Mouse (Mus musculus): ENCODE results near the gene Slc25a11. TPM values are rescaled to one million over a fixed set of nuclear protein-coding genes. Genes with fewer than 3 reads are reported as not detected.

Slc25a11 gene
- polyA plus RNA-seq, 1 experiment from 2014 or later, result 210 TPM

DNA sequence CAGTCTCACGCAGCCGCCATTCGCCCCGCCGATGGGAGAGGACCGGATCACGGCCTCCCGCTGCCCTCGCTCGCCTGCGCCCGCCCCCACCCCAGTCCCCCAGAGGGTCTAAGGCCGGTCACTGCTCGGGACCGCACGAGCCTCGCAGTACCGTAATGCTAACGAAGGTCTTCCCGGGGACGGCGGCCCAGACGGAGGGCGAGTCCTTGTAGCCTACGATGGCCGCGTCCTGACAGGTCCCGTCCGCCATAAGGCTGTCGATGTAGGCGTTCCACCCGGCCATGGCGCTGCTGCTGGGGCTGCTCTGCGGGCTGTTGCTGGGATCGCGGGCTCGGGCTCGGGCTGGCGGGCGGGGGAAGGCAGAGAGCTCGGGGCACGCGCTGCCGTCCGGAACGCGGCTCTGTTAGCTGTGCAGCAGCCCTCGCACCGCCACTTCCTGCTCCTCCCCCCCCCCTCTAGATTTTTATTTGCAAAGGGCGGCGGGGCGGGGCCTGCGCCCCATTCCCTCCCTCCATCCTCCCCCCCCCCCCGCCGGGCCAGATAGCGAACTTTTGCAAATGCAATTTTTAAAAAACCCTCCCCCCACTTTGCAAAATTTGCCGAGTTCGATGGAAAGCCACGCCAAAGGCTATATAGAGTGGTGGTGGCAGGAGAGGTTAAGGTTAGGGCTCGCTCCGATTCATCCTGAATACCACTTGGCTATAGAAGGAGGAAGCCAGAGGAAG, 7.1 kb upstream of the Slc25a11 start, which contains the start of gene Pfn1:
Gene Pfn1 (minus strand): TSS at position 447 of the 725 bp plus-strand sequence.
- TF ChIP-seq CTCF (IDR thresholded peaks at IDR 0.05; ENCODE audit: low read depth), result no peak
- peaks cover 15% of the 10 kb centered on the region for H3K4me1 ChIP-seq (replicated peaks; ENCODE audit: control insufficient read depth, insufficient read depth, low read length)

DNA sequence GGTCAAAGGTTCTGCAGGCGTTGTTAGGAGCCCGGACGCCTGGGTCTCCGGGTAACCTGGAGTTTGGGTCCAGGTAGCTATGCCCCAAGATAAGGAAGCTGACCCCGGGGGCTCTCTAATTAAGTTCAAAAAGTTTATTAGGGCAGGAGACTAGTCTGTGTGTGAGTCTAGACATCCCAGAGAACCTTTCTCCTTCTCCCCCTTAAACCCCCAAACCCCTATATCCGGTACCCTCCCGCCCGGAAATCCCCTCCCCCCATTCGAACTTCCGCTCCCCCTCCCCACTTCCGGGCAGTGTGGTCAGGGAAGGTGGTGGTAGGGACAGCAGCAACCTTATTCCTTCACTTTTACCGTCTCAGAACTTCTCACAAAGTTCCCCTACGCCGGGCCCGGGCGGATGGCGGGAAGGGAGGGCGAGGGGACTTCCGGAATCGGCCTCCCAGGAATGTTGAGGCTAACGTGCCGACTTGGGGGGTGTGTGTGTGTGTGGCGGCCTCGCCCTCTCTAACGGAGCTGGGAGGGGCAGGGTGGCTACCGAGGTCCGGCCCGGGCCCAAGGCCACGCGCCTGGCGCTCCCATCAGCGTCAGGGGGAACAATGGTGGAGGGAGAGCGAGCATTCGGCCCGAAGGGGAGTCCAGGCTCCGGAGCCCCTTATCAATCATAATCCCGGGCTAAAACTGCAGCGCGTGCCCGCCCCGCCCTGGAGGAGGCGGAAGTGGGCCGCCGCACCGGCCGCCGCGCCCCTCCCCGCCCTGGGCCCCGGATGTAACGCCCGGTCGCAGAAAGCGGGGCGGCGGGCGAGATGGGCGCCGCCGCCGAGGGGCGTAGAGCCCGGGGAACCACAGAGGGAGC, 6.3 kb upstream of the Slc25a11 start:
- Histone ChIP-seq H3K9me3 (ENCODE audit: control insufficient read depth) (no peaks in the 10 kb centered on the region), H3K4me1 (replicated peaks; ENCODE audit: control insufficient read depth, insufficient read depth, low read length) (peaks cover 15% of the 10 kb centered on the region), H3K27me3 (replicated peaks; ENCODE audit: control insufficient read depth, insufficient read depth, low read length) (no peaks in the 10 kb centered on the region), H3K36me3 (ENCODE audit: control insufficient read depth, insufficient read depth) (peaks cover 30% of the 10 kb centered on the region), H3K4me2 (replicated peaks; ENCODE audit: low read depth) (peak overlapping the region; percentile 91), H3K27ac (ENCODE audit: low read depth, low read length) (peak overlapping the region; percentile 99), H3K4me3 (ENCODE audit: low read depth, low read length) (peak overlapping the region; percentile 100), H3K9ac (ENCODE audit: low read depth, low read length) (peak overlapping the region; percentile 99)
- under 1% methylated on average over 55 of the region's 63 CpGs for WGBS
- peak; percentile 48 for ATAC-seq
- TF ChIP-seq CTCF (IDR thresholded peaks at IDR 0.05; ENCODE audit: low read depth), result 0 out of 2 replicates have a peak, but pooled peaks have one; percentile 2

More for the DNA sequence above, 7.1 kb upstream of the Slc25a11 start, which contains the start of gene Pfn1:
- H3K4me3 ChIP-seq (ENCODE audit: low read depth, low read length), result peak within 1 kb of the TSS; percentile 100
- peak within 1 kb of the TSS; percentile 99 for H3K27ac ChIP-seq (ENCODE audit: low read depth, low read length)
- peaks cover 30% of the 10 kb centered on the region for H3K36me3 ChIP-seq (ENCODE audit: control insufficient read depth, insufficient read depth)
- peak; percentile 42 for ATAC-seq
- no peaks in the 10 kb centered on the region for H3K9me3 ChIP-seq (ENCODE audit: control insufficient read depth)
- H3K4me2 ChIP-seq (replicated peaks; ENCODE audit: low read depth), result peak within 1 kb of the TSS; percentile 91
- H3K9ac ChIP-seq (ENCODE audit: low read depth, low read length), result peak within 1 kb of the TSS; percentile 99
- WGBS, result under 1% methylated on average over 53 of the region's 61 CpGs
- no peaks in the 10 kb centered on the region for H3K27me3 ChIP-seq (replicated peaks; ENCODE audit: control insufficient read depth, insufficient read depth, low read length)

DNA sequence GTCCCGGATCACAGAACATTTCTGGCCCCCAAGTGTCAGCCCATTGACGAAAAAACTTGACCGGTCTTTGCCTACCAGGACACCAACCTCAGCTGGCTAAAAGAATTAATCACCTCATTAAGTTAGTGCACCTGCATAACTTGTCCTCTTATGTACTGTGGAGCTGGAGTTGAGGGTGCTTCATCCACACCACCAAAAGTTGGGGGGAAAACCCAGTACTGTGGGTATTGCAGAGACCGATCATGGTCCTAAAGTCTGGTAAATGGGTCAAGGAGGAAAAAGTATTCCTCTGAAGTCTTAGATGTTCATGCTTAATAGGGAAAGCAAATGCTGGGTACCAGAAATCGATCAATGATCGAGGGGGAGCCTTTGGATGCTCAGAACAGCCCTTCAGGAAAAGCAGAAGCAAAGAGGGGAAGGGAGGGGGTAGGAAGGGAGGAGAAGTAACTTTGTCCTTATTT, 5.6 kb upstream of the Slc25a11 start:
- H3K27ac ChIP-seq (ENCODE audit: low read depth, low read length), result peak overlapping the region; percentile 22
- H3K4me1 ChIP-seq (replicated peaks; ENCODE audit: control insufficient read depth, insufficient read depth, low read length), result peaks cover 15% of the 10 kb centered on the region
- no peaks in the 10 kb centered on the region for H3K9me3 ChIP-seq (ENCODE audit: control insufficient read depth)
- H3K36me3 ChIP-seq (ENCODE audit: control insufficient read depth, insufficient read depth), result peaks cover 30% of the 10 kb centered on the region
- peak overlapping the region; percentile 91 for H3K4me2 ChIP-seq (replicated peaks; ENCODE audit: low read depth)
- H3K4me3 ChIP-seq (ENCODE audit: low read depth, low read length), result peak overlapping the region; percentile 100
- H3K9ac ChIP-seq (ENCODE audit: low read depth, low read length), result peak overlapping the region; percentile 99
- no peaks in the 10 kb centered on the region for H3K27me3 ChIP-seq (replicated peaks; ENCODE audit: control insufficient read depth, insufficient read depth, low read length)
- ATAC-seq, result no peak
- TF ChIP-seq CTCF (IDR thresholded peaks at IDR 0.05; ENCODE audit: low read depth), result no peak
- WGBS, result 20% methylated on average over 6 of the region's 6 CpGs

DNA sequence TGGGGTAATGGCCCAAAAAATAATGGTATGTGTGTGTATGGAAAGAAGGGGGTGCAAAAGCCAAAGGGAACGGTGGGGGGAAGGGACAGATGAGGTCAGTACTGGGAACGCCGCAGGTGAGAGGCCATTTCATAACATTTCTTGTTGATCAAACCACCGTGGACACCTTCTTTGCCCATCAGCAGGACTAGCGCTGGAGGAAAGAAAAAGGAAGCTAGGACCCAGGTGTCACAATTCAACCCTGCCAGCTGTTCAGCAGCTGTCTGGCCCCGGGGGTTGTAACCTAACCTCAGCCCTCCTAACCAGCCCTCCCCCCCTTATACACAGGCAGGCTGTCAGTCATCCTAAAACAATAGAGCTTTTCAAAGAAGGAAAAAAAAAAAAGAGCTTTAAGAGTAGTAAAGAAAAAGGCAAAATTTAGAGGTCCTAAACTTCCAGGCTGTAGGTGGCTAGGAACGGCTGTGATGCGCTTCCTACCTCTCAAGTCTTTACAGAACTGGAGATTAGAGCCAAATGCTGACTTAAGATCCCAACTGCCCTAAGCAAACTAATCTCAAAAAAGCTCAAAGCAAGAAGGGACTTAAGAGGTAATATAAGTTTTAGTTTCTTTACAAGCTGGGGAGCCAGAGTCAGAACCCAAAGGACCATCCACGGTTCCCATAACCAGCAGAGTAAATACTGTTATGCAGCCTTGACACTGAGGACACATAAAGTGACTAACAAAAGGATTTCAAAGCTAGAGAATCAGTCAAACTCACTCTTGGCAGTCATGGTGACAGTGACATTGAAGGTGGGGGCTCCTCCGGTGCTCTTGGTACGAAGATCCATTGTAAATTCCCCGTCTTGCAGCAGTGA, 5.0 kb upstream of the Slc25a11 start:
- WGBS, result 29% methylated on average over 12 of the region's 12 CpGs

DNA sequence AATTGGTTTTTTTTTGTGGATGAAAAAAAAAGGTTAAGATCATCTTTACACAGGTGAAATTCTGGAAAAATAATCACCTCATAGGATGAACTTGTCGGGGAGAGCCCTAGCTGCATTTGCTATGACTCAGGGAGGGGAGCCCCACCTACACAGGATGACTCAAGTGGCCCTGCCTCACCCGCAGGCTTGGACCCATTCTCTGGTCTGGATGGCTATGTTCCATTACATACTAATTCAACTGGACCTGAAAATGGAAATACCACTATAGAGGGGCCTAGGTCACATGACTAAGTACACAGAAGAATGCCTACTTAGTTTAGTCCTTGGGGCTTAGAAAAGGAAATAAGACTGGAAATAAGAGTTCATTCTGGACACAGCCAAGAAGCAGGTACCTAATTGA, 4.1 kb upstream of the Slc25a11 start:
- ATAC-seq, result no peak
- Histone ChIP-seq H3K36me3 (ENCODE audit: control insufficient read depth, insufficient read depth) (peaks cover 30% of the 10 kb centered on the region), H3K4me1 (replicated peaks; ENCODE audit: control insufficient read depth, insufficient read depth, low read length) (peaks cover 11% of the 10 kb centered on the region), H3K4me3 (ENCODE audit: low read depth, low read length) (no peak overlapping the region), H3K9ac (ENCODE audit: low read depth, low read length) (no peak overlapping the region), H3K27ac (ENCODE audit: low read depth, low read length) (no peak overlapping the region), H3K4me2 (replicated peaks; ENCODE audit: low read depth) (peak overlapping the region; percentile 91), H3K9me3 (ENCODE audit: control insufficient read depth) (no peaks in the 10 kb centered on the region), H3K27me3 (replicated peaks; ENCODE audit: control insufficient read depth, insufficient read depth, low read length) (no peaks in the 10 kb centered on the region)
- WGBS, result 29% methylated on average over 2 of the region's 2 CpGs
- no peak for TF ChIP-seq CTCF (IDR thresholded peaks at IDR 0.05; ENCODE audit: low read depth)

More for the DNA sequence above, 5.0 kb upstream of the Slc25a11 start:
- H3K4me3 ChIP-seq (ENCODE audit: low read depth, low read length), result peak overlapping the region; percentile 100
- TF ChIP-seq CTCF (IDR thresholded peaks at IDR 0.05; ENCODE audit: low read depth), result no peak
- peak overlapping the region; percentile 99 for H3K9ac ChIP-seq (ENCODE audit: low read depth, low read length)
- peaks cover 30% of the 10 kb centered on the region for H3K36me3 ChIP-seq (ENCODE audit: control insufficient read depth, insufficient read depth)
- no peaks in the 10 kb centered on the region for H3K27me3 ChIP-seq (replicated peaks; ENCODE audit: control insufficient read depth, insufficient read depth, low read length)
- ATAC-seq, result no peak
- peak overlapping the region; percentile 91 for H3K4me2 ChIP-seq (replicated peaks; ENCODE audit: low read depth)
- H3K4me1 ChIP-seq (replicated peaks; ENCODE audit: control insufficient read depth, insufficient read depth, low read length), result peaks cover 15% of the 10 kb centered on the region
- peak overlapping the region; percentile 22 for H3K27ac ChIP-seq (ENCODE audit: low read depth, low read length)
- no peaks in the 10 kb centered on the region for H3K9me3 ChIP-seq (ENCODE audit: control insufficient read depth)
